Mouse (Mus musculus) spleen, postnatal 4 days (tissue): ENCODE results near the gene Olfr724.
"Not testable (repeated sequence)": the region's sequence is repeated elsewhere in the genome, so short reads cannot be mapped to it uniquely, and the experiment has no call there.

Source experiments
- DNase-seq, 2 experiments: peaks; one replicate each; pipeline ENCODE4 v3.0.0; 2022; ENCODE audit warnings: low spot score in 2 of 2

Gene Olfr724

GRCm38 (mm10) chr14:49963174-49963573 is at the start of gene Olfr724:
Olfr724 (minus strand) TSS chr14:49963274.
- DNase-seq: not testable (repeated sequence)

- no peak for DNase-seq
These were observed 7.2 kb downstream of the Olfr724 start for GRCm38 (mm10) chr14:49955890-49956289.

DNA sequence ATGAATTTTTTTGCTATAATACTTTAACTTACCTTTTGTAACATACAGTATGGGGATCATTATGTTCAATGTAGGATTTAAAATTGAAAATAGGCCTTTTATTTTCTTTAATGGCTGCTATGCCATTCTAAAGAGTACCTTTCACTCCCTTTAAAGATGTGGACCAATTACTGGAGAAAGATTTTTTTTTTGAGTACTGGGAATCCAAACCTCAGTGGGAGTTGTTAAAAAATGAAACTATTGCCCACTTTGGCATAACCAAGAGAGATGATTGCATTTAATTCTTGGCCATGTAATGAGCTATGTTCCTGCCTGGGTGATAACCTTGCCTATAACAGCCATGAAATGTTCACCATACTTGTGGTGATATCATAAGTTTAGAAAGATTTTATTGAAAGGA is 31.4 kb downstream of the Olfr724 start, which contains the start of gene Olfr723:
Gene Olfr723, minus strand, starts transcription at position 101 of the 400 bp plus-strand sequence.
- DNase-seq: not testable (repeated sequence)
